Mouse (Mus musculus) fibroblast of lung, adult 2 months (primary cell): Measurements from ENCODE around the gene Il33.
"Not testable (repeated sequence)": the region's sequence is repeated elsewhere in the genome, so short reads cannot be mapped to it uniquely, and the experiment has no call there.

Source experiments
- DNase-seq: peaks from one replicate; pipeline ENCODE4 v3.0.0-alpha.2; 2011; ENCODE audit warnings: low read depth

Il33 gene

DNA sequence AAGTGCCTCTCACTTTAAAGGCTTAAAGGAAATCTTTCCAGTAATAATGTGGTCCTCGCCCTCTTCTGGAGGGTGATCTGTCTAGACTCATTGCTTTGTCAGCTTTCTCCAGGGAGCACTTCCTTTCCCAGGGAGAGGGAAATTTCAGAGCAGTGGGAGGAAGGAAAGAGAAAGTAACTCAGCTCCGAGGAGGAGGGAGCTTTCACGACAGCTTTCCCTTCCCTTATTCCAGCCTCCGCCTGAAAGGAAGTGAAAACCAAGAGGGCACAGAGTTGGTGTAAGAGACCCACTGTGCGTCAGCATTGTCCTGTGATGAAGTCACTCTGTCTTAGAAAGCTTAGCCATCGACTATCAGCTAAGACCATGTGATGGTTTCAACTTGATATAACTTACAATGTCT is 15.3 kb downstream of the Il33 start:
- no peak for DNase-seq

DNA sequence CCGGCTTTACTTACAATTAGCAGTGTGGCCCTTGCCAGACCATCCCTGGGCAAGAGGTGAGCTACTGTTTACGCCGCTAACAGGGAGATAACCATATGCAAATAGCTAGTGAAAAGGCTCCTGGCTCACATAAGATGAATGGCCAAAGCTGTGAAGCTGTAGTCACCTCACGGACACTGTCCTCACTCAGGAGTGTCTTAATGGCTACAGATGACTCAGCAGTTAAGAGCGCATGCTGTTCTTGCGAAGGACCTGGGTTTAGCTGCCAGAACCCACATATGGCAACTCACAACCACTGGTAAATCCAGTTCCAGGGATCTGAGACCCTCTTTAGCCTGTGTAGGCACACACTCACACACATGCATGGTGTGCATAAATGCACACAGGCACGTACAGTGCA is 16.3 kb downstream of the Il33 start:
- no peak for DNase-seq

DNA sequence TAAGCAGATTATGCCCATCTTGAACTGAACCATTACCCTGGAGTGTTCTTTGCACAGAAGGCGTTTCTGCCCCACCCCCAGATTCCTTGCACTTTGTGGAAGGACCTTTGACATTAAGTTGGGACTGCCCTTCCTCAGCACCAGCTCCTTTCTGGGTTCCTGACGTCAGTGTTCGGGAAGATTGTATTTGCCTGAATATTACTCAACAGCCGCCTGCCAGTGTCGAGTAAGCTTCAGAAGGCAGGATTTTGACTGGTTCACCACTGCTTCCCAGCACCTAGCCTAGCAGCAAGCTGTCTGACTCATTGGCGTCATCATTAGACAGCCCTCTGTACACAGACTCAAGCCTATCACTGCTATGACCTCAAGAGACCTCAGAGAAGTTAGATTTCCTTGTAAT is 17.4 kb downstream of the Il33 start:
- no peak for DNase-seq

DNA sequence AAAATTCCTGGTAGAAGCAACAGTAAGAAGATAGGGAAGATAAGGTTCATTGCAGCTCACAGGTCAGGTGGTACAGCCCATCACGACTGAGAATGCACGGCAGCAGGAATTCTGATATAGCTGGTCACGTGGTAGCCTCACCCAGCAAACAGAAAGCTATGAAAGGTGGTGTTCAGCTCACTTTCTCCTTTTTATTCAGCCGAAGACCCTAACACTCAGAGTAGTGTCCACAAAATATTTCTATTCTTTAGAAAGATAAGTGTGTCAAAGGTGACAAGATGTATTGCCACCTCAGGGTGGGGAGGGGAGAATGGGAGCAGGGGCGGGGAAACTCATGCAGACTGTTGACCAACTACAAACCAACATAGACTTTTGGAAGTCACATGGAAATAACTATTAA is 19.5 kb downstream of the Il33 start:
- DNase-seq: no peak

DNA sequence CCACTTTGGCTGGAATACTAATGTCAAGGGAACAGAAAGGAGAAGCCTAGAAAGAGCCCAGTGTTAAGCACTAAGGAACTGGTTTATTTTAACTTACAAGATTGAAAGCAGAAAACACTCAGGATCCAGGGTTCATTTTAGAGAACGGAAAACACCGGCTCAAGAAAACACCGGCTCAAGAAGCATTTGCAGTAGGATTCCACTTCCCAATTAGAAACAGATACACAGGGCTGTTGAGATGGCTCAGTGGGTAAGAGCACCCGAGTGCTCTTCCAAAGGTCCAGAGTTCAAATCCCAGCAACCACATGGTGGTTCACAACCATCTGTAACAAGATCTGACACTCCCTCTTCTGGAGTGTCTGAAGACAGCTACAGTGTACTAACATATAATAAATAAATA is 20.0 kb downstream of the Il33 start:
- not testable (repeated sequence) for DNase-seq

DNA sequence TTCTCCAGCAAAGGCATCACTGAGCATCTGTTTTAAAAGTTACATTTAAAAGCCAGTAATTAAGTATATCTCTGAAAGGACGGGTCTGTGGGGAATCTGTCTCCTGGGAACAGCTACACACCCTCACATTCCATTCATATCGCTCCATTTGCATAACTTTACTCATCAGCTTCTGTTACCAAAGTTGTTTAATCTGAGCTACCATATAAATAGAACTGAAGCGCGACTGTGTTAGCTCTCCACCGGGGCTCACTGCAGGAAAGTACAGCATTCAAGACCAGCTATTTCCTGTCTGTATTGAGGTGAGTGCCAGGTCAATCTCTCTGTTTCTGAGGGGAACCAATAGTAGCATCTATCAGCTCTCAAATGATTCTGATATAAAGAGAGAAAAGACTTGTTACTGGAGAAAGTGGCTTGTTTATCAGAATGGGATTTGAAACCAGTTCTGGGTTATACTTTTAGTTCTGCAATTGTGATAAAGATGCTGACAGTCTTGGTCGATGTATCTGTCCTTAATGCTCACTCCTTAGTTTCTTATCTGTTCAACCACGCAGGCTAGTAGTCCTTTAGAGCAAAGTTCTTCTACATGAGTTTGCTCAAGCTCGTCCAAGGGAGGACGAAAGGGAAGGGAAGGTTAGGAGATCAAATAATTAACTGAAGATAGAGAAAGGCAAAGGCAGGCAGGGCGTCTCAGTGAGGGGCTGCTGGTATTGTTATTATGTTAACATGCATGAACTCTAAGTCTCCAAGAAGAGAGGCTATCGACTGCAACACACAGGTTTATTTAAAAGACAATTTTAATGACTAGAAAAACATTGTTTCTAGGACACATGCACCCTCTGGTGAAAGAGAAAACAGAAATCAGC is 20.9 kb downstream of the Il33 start:
- DNase-seq: no peak

DNA sequence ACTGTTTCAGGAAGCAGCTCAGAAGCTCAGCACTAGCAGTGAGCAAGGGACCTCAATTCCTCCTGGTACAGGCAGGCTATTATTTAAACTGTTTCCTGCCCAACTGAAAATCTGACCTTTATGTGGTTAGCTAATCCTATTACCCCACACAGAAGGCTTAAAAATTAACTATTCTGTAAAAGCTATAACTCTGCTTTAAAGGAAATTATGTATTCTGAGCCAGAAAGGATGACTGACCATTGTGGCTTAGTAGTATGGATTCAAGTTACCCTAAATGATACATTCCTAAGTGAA is 21.5 kb downstream of the Il33 start:
- DNase-seq: no peak

DNA sequence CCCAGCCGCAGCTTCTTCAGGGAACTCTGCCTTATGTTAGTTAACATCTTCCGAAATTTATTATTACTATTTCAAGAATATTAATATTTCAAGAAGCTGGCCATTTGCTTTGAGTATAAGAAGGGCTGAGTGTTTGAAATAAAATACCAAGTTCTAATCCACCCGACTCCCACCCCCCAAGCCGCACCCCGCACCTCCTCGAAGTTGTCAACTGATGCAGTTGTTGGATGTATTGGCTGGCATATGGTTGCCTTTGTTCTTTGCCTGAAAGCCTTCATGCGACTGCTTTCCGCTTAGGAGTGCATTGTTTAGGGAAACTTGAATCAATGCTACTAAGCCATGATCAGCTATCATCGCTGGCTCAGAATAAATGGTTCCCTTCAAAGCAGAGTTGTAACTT is 22.1 kb downstream of the Il33 start:
- no peak for DNase-seq

DNA sequence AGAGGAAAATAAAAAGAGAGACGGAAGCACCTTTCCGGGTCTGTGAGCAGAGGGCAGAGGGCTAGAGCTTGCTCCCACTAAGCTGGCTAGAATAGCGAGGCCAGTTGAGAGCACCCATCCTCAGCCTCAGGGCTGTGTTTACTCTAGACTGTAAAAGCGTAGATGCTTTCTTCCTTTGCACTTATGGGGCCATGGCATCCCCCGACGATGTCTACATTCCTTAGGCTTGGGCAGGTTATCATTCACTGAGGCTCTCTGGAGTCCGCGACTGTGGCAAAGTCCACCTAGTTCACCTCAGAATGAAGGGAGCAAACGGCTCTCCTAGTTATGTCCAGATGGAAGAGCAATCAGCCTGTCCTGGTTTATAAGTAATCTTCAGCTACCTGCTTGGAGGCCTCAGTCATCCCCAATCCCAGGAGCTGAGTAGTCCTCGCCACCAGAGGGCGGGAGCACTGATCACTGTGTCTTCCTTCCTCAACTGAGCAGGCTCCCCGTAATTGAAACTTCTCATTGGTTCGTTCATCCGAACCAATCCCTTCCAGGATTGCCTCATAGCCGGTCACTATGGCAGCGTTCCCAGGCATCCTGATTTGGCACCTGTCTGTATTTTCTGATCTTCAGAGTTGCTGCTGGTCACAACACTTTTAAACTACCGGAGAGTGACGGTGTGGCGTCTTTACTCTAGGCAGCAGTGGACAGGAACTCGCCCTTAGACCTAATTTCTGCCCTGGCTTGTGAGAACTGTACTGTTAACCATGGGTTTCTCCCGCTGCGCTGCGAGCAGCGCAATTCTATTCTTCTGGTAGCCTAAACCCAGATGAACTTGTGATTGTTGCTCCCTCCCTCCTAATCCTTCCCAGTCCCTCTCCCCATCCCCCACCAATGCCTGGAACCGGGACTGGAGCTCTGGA is 23.2 kb downstream of the Il33 start:
- DNase-seq: peak; percentile 73

DNA sequence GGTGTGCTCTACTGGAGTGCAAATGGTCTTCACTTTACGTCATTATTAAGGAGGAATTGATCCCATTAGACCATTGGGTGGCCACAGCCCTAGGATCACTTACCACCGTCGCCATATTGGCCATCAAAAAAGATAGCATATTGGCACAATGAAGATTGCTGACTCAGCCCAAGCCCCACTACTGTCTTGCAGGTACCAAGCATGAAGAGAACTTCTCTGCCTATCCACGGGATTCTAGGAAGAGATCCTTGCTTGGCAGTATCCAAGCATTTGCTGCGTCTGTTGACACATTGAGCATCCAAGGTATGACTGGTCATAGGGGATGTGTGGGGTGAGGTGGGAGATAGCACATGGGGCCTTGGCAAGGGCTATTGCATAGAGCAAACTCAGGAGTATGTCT is 27.6 kb downstream of the Il33 start:
- no peak for DNase-seq

DNA sequence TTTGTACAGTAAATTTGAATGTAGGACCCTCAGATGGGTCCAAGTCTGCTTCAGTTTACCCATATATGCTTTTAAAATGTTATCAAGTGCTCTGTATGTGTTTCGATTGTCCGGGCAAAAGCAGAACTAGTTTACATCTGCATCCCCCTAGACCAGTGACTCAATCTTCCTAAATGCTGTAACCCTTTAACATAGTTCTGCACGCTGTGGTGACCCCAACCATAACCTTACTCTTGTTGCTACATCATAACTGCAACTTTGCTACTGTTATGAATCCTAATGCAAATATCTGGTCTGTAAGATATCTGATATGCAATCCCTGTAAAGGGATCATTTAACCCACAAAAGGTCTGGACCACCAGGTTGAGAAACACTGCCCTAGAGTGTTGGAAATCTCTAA is 28.9 kb downstream of the Il33 start:
- DNase-seq: no peak

DNA sequence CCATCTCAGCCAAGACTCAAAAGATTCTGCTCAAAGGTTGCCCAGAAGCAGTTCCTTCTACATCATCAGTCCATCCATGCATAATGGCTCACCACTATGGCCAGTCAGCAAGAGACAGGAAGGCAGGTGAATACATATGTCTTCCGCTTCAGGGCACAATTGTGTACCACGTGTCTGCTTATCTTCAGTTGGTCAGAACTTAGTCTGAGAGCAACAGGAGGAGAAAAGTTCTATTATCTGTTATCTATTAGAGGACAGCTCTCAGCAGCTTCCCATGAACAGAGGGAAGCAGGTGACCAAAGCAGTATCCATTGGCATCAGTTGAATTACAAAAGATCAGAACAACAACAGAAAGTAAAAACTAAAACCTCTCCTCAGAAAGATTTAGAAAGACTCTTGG is 30.5 kb downstream of the Il33 start:
- no peak for DNase-seq

DNA sequence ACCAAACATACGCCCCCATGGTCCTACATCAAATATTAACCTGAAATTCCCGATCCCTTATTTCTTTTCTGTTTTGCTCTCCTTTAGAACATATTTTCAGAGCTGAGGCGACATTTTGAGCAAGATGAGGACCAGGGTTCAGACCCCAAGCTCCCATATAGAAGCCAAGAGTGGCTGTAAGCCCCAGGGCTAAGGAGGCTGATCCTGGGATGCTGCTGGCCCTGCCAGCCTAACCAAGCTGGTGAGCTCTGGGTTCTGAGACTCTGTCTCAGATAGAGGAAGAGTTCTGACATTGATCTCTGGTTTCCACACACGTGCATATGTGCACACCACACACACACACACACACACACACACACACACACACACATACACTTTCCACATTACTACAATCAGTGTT is 36.0 kb downstream of the Il33 start:
- no peak for DNase-seq

DNA sequence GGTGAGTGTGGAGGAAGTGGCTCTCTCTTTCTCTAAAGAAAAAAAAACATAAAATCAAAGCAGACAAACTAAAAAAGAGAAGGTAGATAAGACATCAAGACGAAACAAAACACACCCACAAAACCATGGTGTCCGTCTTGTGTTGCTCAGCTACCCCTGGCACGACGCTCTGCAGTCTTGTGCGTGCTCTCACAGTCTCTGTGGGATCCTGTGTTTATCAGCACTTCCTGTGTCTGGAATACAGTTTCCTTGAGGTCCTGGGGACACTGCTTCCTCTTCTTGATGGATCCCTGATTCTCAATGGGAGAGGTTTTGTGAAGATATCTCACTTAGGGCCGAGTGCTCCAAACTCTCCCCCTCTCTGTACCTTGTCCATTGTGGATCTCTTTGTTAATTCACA is 36.9 kb downstream of the Il33 start:
- no peak for DNase-seq

DNA sequence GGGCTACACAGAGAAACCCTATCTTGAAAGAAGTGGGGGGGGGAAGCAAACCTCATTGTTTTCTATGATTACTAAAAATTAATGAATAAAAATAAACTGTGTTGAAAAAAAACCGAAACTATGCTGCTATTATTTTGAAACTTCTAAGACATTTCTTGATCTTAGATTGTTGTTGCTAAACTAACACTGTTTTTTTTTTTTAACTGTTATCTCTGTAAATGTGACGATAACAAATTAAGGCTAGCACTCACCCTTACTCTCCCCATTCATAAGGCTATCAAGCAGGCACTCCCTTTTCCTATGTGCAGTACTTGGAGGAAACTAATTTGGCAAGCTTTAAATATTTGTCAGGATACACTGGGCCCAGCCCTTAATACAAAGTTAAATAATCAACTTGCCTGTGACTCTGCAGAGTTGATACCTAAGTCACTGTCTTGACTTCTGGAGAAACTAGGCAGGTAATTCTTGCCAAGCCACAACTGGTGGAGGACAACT is 38.7 kb downstream of the Il33 start:
- DNase-seq: no peak

DNA sequence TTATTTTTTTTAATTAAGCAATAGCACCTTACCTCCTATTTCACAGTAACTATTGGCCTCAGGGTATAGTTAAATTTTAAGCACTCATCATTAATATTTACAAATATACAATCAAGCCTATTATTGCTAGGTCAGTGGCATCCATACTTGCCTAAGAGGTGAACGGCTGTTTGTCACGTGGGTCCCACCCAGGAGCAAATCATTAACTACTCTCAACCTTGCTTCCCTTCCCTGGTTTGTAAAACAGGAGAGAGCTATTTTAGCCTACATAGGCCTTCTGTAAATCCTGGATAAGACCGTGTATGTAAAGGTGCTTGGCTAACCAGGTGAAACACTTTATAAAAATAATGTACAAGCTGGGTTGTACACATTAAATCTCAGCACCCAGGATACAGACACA is 43.0 kb downstream of the Il33 start:
- DNase-seq: no peak

DNA sequence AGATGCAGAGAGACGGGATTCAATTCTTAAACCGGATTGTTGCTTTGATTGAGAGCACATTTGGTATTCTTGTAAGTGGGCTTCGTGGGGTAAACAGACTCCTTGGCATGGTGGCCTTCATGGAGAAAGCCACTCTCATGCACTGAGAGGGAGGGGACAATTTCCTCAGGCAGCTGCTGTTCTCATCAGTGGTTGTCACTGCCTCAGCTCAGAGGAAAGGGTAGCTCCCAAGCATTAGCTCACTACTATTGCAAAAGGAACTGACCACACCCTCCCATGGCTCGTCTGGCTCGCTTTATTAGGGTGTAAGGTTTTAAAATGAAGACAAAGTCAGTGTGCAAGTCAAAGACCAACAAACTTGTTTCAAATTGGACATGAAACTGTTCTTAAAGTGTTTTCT is 48.5 kb downstream of the Il33 start:
- no peak for DNase-seq

DNA sequence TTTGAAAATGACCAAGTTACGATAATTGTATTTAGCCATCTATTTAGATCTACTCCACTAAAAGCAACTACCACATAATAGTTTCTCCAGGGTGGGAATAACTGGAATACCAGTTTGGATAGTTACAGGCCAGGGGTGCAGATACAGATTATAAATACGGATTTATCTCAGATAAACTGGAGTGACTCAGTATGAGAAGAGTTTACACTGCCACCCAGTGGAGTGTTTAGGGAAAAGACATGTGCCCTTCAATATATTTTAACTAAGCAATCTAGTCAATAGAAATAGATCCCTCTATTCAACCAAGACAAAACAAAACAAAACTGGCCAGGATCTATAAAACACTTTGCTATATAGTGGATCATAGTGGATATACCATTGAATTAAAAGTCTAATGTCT is 53.9 kb downstream of the Il33 start:
- no peak for DNase-seq

DNA sequence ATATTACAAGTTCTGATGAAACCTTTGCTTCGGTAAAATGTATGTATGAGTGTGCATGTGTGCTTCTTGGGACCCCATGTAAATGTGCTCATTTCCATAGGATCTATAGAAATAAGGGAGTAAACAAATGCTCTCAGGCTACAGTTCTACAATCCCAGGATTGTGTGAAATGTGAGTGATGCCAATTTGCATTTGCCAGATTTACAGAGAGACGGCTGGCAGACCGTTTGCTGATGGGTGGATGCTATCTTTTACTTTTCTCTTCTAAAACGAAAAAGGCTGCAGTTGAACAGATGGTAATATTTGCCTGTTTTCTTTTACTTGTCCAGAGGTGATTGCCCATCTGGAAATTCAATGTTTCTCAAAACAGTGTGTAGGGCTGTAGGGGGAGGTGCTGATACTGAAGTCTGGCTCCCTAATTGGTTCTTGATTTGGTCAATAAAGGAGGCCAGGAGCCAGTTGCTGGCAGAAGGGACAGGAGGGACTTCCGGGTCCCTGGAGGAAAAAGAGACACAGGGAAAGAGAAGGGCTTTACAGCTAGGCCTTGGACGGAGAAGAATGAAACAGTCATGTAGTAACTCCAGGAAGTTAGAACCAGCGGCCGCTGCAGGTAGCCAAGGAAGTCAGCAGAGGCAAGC is 54.7 kb downstream of the Il33 start:
- DNase-seq: no peak

DNA sequence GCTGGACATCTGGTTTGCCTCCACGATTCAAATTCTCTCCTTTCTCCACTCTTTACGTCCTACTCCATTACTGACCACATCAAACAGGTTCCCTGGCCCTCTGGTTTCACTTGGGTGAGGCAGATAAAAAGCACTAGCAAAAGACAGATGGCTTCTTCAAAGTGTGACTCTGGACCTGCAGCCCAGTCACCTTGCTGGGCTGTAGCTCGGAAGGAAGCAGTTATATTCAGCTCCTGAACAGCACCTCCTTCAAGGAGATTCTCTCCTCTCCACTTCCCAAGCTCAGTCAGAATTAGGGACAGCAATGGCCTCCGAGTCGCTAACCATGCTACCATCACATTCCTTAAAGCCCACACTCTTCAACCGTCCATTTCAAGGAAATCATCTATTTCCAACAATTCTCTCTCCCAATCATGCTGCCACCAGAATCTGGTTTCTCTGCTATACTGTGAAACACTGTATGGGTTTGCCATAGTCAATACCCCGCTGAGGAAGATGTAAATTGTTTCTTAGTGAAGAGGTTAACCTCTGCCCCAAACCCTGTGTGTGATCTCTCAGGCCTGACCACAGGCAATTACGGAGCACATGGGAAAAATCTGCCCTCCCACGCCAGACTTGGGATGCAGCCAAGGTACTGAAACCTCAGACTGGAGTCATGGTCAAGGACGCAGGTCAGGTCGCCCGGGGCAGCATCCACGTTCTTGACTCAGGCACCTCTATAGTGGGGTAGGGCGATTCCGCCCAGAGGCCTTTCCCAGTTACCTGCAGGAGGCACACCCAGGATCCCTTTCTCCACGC is 59.5 kb downstream of the Il33 start:
- DNase-seq: peak; percentile 55

DNA sequence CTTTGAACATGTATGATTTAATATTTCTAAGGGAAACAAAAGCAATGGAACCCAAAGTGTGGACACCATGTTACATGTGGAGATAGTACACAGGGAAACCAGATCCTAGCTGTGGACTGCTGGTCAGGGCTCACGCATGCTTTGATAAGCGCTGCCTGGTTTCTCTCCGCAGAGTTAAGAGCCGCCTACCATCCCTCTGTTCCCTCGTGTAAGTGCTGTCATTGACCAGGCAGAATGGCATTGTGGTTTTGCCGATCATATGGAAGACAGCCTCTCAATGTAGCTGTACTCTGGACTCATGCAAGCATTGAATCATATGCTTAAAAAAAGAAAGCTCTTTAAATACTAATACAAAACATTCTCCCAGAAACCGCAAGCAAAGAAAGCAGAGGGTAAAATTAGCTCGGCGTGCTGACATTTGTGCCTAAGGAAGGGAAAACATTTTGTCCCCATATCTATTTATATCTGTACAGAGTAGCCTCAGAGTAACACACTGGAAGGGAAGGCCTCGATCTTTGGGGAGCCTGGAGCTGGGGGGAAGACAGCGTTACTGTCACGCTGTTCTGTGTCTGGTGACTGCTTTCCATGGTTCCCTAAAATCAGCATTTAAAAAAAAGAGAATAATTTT is 61.7 kb downstream of the Il33 start:
- no peak for DNase-seq
